24 mouse cellular contexts compared by ENCODE assay signal in genomic region chr16:12954028-12954427, GRCm38 (mm10).
"Had no signal": no experiment of that assay in that cellular context is flagged by ENCODE, and none has a peak within 500 bp of the region (broad histone marks: within the 10 kb centered on the region; RNA-seq: fewer than 3 reads in every experiment).

No protein-coding gene starts in this region.

- H3K4me1 ChIP-seq: hindbrain, embryonic 13.5 days; hindbrain, embryonic 15.5 days; kidney, embryonic 15.5 days; limb, embryonic 13.5 days had no signal

- ATAC-seq: forebrain, postnatal 0 days; hindbrain, postnatal 0 days; intestine, embryonic 16.5 days had no signal

- H3K27ac ChIP-seq: heart, adult 2 months; hindbrain, embryonic 13.5 days; hindbrain, embryonic 15.5 days; hindbrain, postnatal 0 days; kidney, embryonic 15.5 days; kidney, postnatal 0 days; limb, embryonic 13.5 days; limb, embryonic 15.5 days had no signal

- DNase-seq: forebrain, postnatal 0 days; gastrocnemius, postnatal 14 days; gastrocnemius, postnatal 36 days; heart, adult 11 months; heart, adult 2 months; heart, postnatal 10 days; heart, postnatal 36 days; kidney, adult 11 months; kidney, adult 2 months; kidney, adult 9 months; kidney, postnatal 14 days; kidney, postnatal 36 days; layer of hippocampus, adult 9-11 months; layer of hippocampus, postnatal 36 days; left cerebral cortex, postnatal 4 days had no signal

- H3K4me2 ChIP-seq: heart, embryonic 11.5 days; hindbrain, embryonic 13.5 days; hindbrain, embryonic 15.5 days; kidney, embryonic 15.5 days; limb, embryonic 13.5 days; limb, embryonic 15.5 days had no signal

- H3K9ac ChIP-seq: forebrain, postnatal 0 days; hindbrain, embryonic 13.5 days; hindbrain, embryonic 15.5 days; kidney, embryonic 15.5 days; limb, embryonic 13.5 days; limb, embryonic 15.5 days had no signal

- H3K27me3 ChIP-seq: hindbrain, embryonic 13.5 days; hindbrain, embryonic 15.5 days; kidney, embryonic 15.5 days; limb, embryonic 13.5 days; limb, embryonic 15.5 days had no signal

- H3K9me3 ChIP-seq: hindbrain, embryonic 13.5 days; hindbrain, embryonic 15.5 days; kidney, embryonic 15.5 days; limb, embryonic 13.5 days; limb, embryonic 15.5 days had no signal

- H3K36me3 ChIP-seq: hindbrain, embryonic 13.5 days; hindbrain, embryonic 15.5 days; kidney, embryonic 15.5 days; limb, embryonic 13.5 days; limb, embryonic 15.5 days had no signal

- H3K4me3 ChIP-seq: heart, adult 2 months; hindbrain, embryonic 13.5 days; hindbrain, embryonic 15.5 days; kidney, embryonic 15.5 days; limb, embryonic 13.5 days; limb, embryonic 15.5 days had no signal
